In the genomic region with DNA sequence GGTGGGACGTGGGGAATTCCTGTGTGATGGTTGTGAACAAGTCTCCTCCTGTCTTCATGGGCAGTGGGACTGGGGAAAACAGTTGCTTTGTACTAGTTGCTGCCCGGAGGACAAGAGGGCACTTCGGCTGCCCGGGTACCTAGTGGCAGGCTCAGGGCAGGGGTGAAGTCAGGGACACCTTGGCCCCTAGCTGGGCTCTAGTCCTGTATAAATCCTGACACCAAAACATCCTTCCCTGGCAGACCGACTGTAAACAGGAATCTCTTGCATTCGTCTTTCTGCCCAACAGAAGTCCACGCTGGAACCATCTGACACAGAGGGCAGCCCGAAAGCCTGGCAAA, we compare ENCODE assay signal across 10 mouse cellular contexts. TPM values are rescaled to one million over a fixed set of nuclear protein-coding genes. Genes with fewer than 3 reads are reported as not detected.
DNase-seq lines count a peak whose midpoint lies in the region; ATAC-seq and TF ChIP-seq lines count a peak whose summit lies in the region.
"Had no signal": no experiment of that assay in that cellular context is flagged by ENCODE, and none has a peak within 500 bp of the region (broad histone marks: within the 10 kb centered on the region; RNA-seq: fewer than 3 reads in every experiment).

No protein-coding gene starts in this region.

- WGBS in midbrain, embryonic 10.5 days: 15% methylated on average over 8 of the region's 8 CpGs
- WGBS in midbrain, postnatal 0 days: 26% methylated on average over 8 of the region's 8 CpGs
- WGBS in liver, embryonic 12.5 days (ENCODE audit: insufficient replicate concordance): 45% methylated on average over 8 of the region's 8 CpGs
- 18% methylated on average over 8 of the region's 8 CpGs for WGBS in stomach, embryonic 16.5 days

- H3K27me3 ChIP-seq in midbrain, embryonic 10.5 days (ENCODE audit: low read depth, poor library complexity, severe bottlenecking): peaks cover 15% of the 10 kb centered on the region; the same call in 1 of the 2 replicates
- no peaks in the 10 kb centered on the region for H3K27me3 ChIP-seq in midbrain, postnatal 0 days (ENCODE audit: insufficient read depth, low read length)
- no peaks in the 10 kb centered on the region for H3K27me3 ChIP-seq in liver, embryonic 12.5 days (replicated peaks)
- no peaks in the 10 kb centered on the region for H3K27me3 ChIP-seq in stomach, embryonic 16.5 days (ENCODE audit: control insufficient read depth, insufficient read depth, low read length)

- DNase-seq in gastrocnemius, adult 2 months: no peak
- DNase-seq in gastrocnemius, postnatal 10 days: no peak
- DNase-seq in midbrain, embryonic 10.5 days (ENCODE audit: low spot score): no peak
- DNase-seq in midbrain, postnatal 0 days (ENCODE audit: low spot score): no peak
- no peak for DNase-seq in frontal cortex, postnatal 25 days (ENCODE audit: low spot score in 2 of 2)

- no peaks in the 10 kb centered on the region for H3K36me3 ChIP-seq in midbrain, embryonic 10.5 days
- H3K36me3 ChIP-seq in midbrain, postnatal 0 days (ENCODE audit: insufficient read depth, low read length): no peaks in the 10 kb centered on the region
- H3K36me3 ChIP-seq in liver, embryonic 12.5 days: no peaks in the 10 kb centered on the region
- no peaks in the 10 kb centered on the region for H3K36me3 ChIP-seq in stomach, embryonic 16.5 days (ENCODE audit: control insufficient read depth, insufficient read depth, low read length)

- H3K9me3 ChIP-seq in midbrain, embryonic 10.5 days (replicated peaks): no peaks in the 10 kb centered on the region
- no peaks in the 10 kb centered on the region for H3K9me3 ChIP-seq in midbrain, postnatal 0 days (ENCODE audit: low read length)
- no peaks in the 10 kb centered on the region for H3K9me3 ChIP-seq in liver, embryonic 12.5 days (replicated peaks)
- no peaks in the 10 kb centered on the region for H3K9me3 ChIP-seq in stomach, embryonic 16.5 days (replicated peaks; ENCODE audit: control insufficient read depth, low read length)

- intact Hi-C loops in gastrocnemius, adult 2 months (cut with DNase I): no loop called here

- H3K4me3 ChIP-seq in gastrocnemius, adult 2 months: peak overlapping the region; percentile 64
- peak overlapping the region; percentile 51 for H3K4me3 ChIP-seq in midbrain, embryonic 10.5 days
- H3K4me3 ChIP-seq in midbrain, postnatal 0 days (ENCODE audit: low read depth, low read length): no peak overlapping the region
- H3K4me3 ChIP-seq in liver, embryonic 12.5 days: peak overlapping the region; percentile 40
- H3K4me3 ChIP-seq in stomach, embryonic 16.5 days (replicated peaks; ENCODE audit: low read length): peak overlapping the region; percentile 22

- no peak for ATAC-seq in midbrain, postnatal 0 days (ENCODE audit: low FRiP score)
- peak; percentile 18; the same call in 1 of the 2 replicates for ATAC-seq in liver, embryonic 12.5 days
- ATAC-seq in stomach, embryonic 16.5 days (ENCODE audit: insufficient read depth, low FRiP score): no peak
- ATAC-seq in inflammation-experienced regulatory T-cells, adult 6 months: no peak

- H3K9ac ChIP-seq in midbrain, postnatal 0 days (replicated peaks; ENCODE audit: low read length, poor library complexity, severe bottlenecking): no peak overlapping the region
- peak overlapping the region; percentile 39; the same call in 1 of the 2 replicates for H3K9ac ChIP-seq in liver, embryonic 12.5 days
- H3K9ac ChIP-seq in stomach, embryonic 16.5 days (ENCODE audit: low read length): peak overlapping the region; percentile 57

- TF ChIP-seq CTCF in gastrocnemius, adult 2 months (IDR thresholded peaks at IDR 0.05): no peak
- TF ChIP-seq CTCF in midbrain, postnatal 0 days (IDR thresholded peaks at IDR 0.05): no peak

- peak overlapping the region; percentile 94 for H3K27ac ChIP-seq in gastrocnemius, adult 2 months
- peak overlapping the region; percentile 85 for H3K27ac ChIP-seq in midbrain, embryonic 10.5 days (replicated peaks)
- no peak overlapping the region for H3K27ac ChIP-seq in midbrain, postnatal 0 days (ENCODE audit: low read depth, low read length)
- H3K27ac ChIP-seq in liver, embryonic 12.5 days: peak overlapping the region; percentile 68
- H3K27ac ChIP-seq in stomach, embryonic 16.5 days (ENCODE audit: low read length): peak overlapping the region; percentile 50

- no peak overlapping the region for H3K4me2 ChIP-seq in midbrain, postnatal 0 days (ENCODE audit: low read depth, low read length, poor library complexity, severe bottlenecking)
- H3K4me2 ChIP-seq in liver, embryonic 12.5 days: peak overlapping the region; percentile 68
- H3K4me2 ChIP-seq in stomach, embryonic 16.5 days (ENCODE audit: low read depth, low read length): peak overlapping the region; percentile 62

- peaks cover 45% of the 10 kb centered on the region for H3K4me1 ChIP-seq in midbrain, embryonic 10.5 days
- peaks cover 9% of the 10 kb centered on the region for H3K4me1 ChIP-seq in midbrain, postnatal 0 days (ENCODE audit: insufficient read depth, low read length)
- H3K4me1 ChIP-seq in liver, embryonic 12.5 days: peaks cover 53% of the 10 kb centered on the region
- peaks cover 23% of the 10 kb centered on the region for H3K4me1 ChIP-seq in stomach, embryonic 16.5 days (ENCODE audit: control insufficient read depth, insufficient read depth, low read length)

RNA-seq across cellular contexts. Expression of a gene that starts 20.5 kb away (rescaled TPM):
- total RNA-seq in gastrocnemius, adult 2 months (2021): 10 to 100 TPM; 45.4 to 82.1 TPM
- 10 to 100 TPM; 58.5 to 63.6 TPM for total RNA-seq in gastrocnemius, postnatal 10 days (2021)
- 19.0 TPM in 2 replicates for polyA plus RNA-seq in midbrain, embryonic 10.5 days (2016; fragmentation: Nextera tagmentation; extraction: Ambion mirVana)
- 7.5 and 12.8 TPM in 2 replicates for total RNA-seq in midbrain, postnatal 0 days (2014; rRNA removed)
- polyA plus RNA-seq in midbrain, postnatal 0 days (2015; fragmentation: Nextera tagmentation; extraction: Ambion mirVana): 5.7 and 5.8 TPM in 2 replicates
- polyA plus RNA-seq in liver, embryonic 12.5 days (2016; fragmentation: Nextera tagmentation; extraction: Ambion mirVana): 14.3 TPM in 2 replicates
- polyA plus RNA-seq in stomach, embryonic 16.5 days (2015; fragmentation: Nextera tagmentation; extraction: Ambion mirVana): 23.0 and 23.7 TPM in 2 replicates
- polyA plus RNA-seq in inflammation-experienced regulatory T-cells, adult 6 months (2017; shearing (Covaris generic)): not detected

RNA-seq across cellular contexts. Expression of a gene that starts 31.7 kb away (rescaled TPM):
- total RNA-seq in gastrocnemius, adult 2 months (2021): not detected
- not detected for total RNA-seq in gastrocnemius, postnatal 10 days (2021)
- polyA plus RNA-seq in midbrain, embryonic 10.5 days (2016; fragmentation: Nextera tagmentation; extraction: Ambion mirVana): 0.27 and 0.36 TPM in 2 replicates
- not detected in 2 replicates for total RNA-seq in midbrain, postnatal 0 days (2014; rRNA removed)
- not detected in 2 replicates for polyA plus RNA-seq in midbrain, postnatal 0 days (2015; fragmentation: Nextera tagmentation; extraction: Ambion mirVana)
- polyA plus RNA-seq in liver, embryonic 12.5 days (2016; fragmentation: Nextera tagmentation; extraction: Ambion mirVana): not detected in 2 replicates
- 0.36 and 0.41 TPM in 2 replicates for polyA plus RNA-seq in stomach, embryonic 16.5 days (2015; fragmentation: Nextera tagmentation; extraction: Ambion mirVana)
- not detected for polyA plus RNA-seq in inflammation-experienced regulatory T-cells, adult 6 months (2017; shearing (Covaris generic))
- total RNA-seq: adrenal gland, adult 2 months had no signal
- polyA plus RNA-seq: adrenal gland, adult 2 months; erythroblast, embryonic 14.5 days had no signal

RNA-seq across cellular contexts. Expression of a gene that starts 34.7 kb away (rescaled TPM):
- not detected for total RNA-seq in gastrocnemius, adult 2 months (2021)
- 1 to 10 TPM; 2.2 to 2.5 TPM for total RNA-seq in gastrocnemius, postnatal 10 days (2021)
- 57.3 and 69.1 TPM in 2 replicates for polyA plus RNA-seq in midbrain, embryonic 10.5 days (2016; fragmentation: Nextera tagmentation; extraction: Ambion mirVana)
- 46.9 and 68.2 TPM in 2 replicates for total RNA-seq in midbrain, postnatal 0 days (2014; rRNA removed)
- polyA plus RNA-seq in midbrain, postnatal 0 days (2015; fragmentation: Nextera tagmentation; extraction: Ambion mirVana): 27.1 and 28.0 TPM in 2 replicates
- not detected in 2 replicates for polyA plus RNA-seq in liver, embryonic 12.5 days (2016; fragmentation: Nextera tagmentation; extraction: Ambion mirVana)
- polyA plus RNA-seq in stomach, embryonic 16.5 days (2015; fragmentation: Nextera tagmentation; extraction: Ambion mirVana): 0.65 and 1.3 TPM in 2 replicates
- not detected for polyA plus RNA-seq in inflammation-experienced regulatory T-cells, adult 6 months (2017; shearing (Covaris generic))
- total RNA-seq: adrenal gland, adult 2 months had no signal
- polyA plus RNA-seq: erythroblast, embryonic 14.5 days had no signal

RNA-seq across cellular contexts. Expression of a gene that starts 59.4 kb away (rescaled TPM):
- under 1 TPM; 0.50 to 0.66 TPM for total RNA-seq in gastrocnemius, adult 2 months (2021)
- 1 to 10 TPM; 1.1 to 1.2 TPM for total RNA-seq in gastrocnemius, postnatal 10 days (2021)
- 0.58 and 0.93 TPM in 2 replicates for polyA plus RNA-seq in midbrain, embryonic 10.5 days (2016; fragmentation: Nextera tagmentation; extraction: Ambion mirVana)
- total RNA-seq in midbrain, postnatal 0 days (2014; rRNA removed): 1.5 and 1.8 TPM in 2 replicates
- polyA plus RNA-seq in midbrain, postnatal 0 days (2015; fragmentation: Nextera tagmentation; extraction: Ambion mirVana): 1.4 and 1.7 TPM in 2 replicates
- polyA plus RNA-seq in liver, embryonic 12.5 days (2016; fragmentation: Nextera tagmentation; extraction: Ambion mirVana): 3.7 and 4.6 TPM in 2 replicates
- polyA plus RNA-seq in stomach, embryonic 16.5 days (2015; fragmentation: Nextera tagmentation; extraction: Ambion mirVana): 2.3 and 2.5 TPM in 2 replicates
- under 1 TPM; 0.12 to 0.75 (median 0.27) TPM for polyA plus RNA-seq in inflammation-experienced regulatory T-cells, adult 6 months (2017; shearing (Covaris generic))
- polyA plus RNA-seq: erythroblast, embryonic 14.5 days had no signal

Comparison
In these comparisons a context has a peak if more than half of its experiments do, and no peak if none do; other contexts are left out.
1. RNA of a gene that starts 34.7 kb away (polyA plus RNA-seq): 57.3 to 69.1 TPM in midbrain, embryonic 10.5 days and 27.1 to 28.0 TPM in midbrain, postnatal 0 days; 0.65 to 1.3 TPM in stomach, embryonic 16.5 days, not detected in liver, embryonic 12.5 days and not detected in inflammation-experienced regulatory T-cells, adult 6 months; every median in the first group is over 10 times any median in the second.